Mouse (Mus musculus) cerebellum, adult 11-12 months (tissue): ENCODE results near the gene Arid5a.

ENCODE experiments used
- DNase-seq: peaks from one replicate; pipeline ENCODE4 v3.0.0; 2022

The Arid5a gene

DNA sequence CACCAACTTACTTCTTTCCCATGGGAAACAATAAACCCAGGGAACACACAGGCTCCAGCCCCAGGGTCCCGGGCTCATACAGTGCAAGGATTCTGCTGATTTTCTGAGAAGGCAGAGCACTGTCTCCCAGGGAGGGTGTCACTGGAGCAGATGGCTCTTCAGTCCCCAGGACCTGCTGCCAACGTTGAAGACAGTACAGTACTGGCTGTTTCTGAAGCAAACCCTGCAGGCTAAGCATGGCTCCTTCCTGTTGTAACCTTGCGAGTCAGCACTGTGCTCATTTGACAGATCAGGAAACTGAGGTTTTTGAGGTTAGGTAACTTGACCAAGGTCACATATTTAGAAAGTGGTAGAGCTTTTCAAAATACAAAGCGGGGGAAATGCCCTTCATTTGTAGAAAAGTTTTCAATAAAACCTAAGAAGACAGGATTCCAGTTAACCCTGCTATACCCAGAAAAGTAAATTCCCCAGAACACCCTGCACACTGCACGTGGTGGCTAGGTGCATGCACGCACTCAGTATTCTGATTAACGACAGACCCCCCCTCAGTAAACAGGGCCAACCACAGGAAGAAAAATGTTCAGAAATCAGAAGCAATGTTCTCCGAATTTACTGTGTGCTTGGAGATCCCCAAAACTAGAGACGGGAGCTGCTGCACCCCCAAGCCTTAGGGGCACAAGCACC lies 10.9 kb upstream of the Arid5a start:
- DNase-seq: peak; percentile 83

DNA sequence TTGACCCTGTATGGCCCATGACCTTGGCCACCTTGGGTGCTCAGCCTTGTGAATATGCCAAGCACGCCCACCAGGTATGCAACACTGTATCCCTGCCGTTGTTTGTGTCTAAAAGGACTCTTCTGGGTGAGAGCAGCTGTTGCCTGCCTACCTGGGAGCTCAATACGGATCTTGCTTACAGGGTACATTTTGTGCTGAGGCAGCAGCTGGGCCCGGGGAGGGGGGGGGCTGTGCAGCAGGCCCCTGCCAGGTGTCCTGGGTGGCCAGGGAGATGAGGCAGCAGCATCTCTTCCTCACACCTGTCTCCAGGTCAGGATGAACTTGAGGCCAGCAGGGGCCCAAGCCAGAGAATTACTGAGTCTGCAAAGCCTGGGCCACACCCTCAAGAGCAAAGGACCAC lies 9.4 kb upstream of the Arid5a start:
- peak; percentile 41 for DNase-seq

DNA sequence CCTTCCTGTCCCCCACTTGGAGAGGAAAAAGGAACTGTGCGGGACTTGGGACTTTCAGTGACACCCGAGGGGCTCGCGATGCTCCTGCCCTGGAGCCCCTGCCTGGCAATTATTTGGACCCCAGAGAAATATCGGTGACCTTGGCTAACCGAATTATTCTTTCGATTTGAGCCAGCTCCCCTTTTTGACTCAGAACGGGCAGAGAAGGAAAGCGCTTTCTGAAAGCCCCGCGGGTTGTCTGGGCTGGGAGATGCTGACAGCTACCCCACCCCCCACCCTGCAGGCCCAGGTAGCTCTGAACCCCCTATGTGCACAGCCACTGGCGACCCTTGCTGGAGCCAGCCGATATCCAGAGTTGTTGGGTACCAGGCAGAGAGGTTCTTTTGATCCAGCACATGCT lies 8.4 kb upstream of the Arid5a start:
- DNase-seq: no peak

DNA sequence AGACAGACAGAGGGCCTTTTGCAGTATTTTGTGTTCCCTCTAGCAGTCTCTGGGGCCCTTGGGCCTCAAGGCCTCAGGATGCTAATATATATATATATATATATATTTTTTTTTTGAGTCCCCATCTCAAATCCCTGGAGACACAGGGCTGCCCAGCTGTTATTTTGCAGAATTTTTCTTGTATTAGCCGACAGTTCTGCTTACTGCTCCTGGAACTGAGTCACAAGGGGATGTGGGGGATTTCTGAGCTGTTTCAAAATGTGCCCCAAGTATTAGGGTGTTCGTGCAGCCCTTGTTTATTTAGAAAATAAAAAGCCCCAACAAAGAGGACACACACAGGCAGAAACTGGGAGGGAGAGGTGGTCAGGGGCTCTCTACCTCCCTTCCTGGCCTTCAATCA lies 7.9 kb upstream of the Arid5a start:
- DNase-seq: no peak

DNA sequence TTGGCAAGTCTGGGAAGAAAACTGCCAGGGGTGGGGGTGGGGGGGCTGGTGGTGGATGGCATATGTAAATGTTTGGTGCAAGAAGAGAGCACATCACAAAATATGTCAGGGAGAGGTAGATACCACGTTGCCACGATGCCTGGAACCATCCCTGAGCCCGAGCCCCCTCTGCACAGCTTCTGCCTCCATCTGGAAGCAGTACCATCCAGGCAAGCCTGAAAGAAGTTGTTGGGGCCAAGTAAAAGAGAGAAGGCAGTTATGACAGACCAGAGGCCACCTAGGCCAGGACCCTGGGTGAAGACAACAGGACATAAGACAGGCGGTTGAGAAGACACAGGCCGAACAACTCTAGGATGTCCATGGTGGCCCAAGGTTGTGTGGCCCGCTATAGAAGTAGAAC lies 7.0 kb upstream of the Arid5a start:
- no peak for DNase-seq

DNA sequence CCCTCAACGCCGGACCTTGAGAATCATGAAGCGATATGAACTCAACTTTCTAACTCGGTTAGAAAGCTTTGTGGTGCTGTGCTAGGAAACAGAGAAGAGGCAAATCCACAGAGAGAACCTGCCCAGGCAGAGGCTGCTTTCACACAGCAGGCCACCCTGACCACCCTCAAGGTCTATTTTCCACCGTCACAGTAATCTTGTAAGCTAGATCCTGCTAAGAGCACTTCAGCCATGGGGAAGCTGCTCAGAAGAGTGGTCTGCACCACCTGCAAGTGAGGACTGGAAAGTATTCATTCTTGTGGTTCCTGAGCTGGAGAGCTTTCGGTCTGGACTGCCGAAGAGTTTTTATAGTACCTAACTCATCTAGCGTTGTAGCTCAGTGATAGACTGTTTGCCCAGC lies 5.3 kb upstream of the Arid5a start:
- DNase-seq: no peak

DNA sequence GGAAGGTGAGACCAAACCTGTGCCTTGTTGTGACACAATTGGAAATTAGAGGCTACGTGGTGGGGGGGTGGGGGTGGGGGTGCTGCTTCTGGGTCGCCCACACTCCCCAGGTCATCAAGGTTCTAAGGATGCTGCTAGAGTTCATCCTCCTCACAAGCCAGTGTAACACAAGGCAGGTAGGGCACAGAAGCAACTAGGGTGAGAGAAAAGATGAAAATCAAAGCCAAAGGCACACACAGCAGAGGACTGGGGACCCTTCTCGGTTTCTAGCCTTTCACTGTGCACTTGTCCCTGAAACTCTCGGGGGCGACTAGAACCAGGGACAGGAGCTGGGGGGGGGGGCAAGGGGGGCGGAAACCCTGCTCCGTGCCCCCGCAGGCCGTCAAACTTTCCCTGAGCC lies 4.6 kb upstream of the Arid5a start:
- DNase-seq: no peak

DNA sequence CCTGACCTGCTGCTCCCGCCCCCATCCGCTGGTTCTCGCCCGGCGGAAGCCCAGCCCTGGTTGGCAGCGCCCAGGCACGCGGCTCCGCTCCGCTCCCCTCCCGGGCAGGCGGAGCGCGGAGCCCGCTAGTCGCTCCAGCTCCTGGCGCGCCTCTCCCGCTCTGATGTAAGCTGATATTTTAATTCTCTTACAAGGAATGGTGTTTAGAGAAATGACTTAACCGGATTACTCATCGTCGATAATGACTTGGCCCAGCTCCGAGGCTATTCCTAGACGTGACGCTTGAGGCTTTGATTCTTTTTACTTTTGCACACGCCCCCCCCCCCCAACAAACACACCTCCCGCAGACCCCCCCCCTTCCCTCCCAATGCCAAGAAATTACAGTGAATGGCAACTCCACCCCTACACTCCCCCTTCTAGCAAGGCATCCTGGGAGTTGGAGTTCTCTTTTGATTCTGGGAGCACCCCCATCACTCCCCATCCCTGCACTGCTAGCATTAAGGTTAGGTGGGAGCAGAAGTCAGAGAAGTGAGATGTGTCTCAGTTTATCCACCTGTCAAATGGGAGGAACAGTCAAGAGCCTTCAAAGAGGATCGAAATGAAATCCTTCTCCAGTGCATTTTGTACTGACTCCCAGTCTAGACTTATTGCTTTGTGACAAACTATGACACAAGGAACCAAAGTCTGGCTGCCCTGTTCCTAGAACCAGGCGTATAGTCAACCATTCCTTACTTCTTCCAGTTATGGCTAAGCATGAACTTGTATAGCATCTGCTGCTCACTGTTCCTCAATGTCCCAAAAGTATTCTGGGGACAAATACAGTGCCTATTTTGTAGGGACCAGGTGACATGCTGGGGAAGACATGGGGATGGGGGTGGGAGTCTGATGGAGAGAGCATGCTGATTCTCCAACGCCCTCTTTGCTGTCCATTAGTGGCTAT lies 3.9 kb upstream of the Arid5a start:
- peak; percentile 74 for DNase-seq

DNA sequence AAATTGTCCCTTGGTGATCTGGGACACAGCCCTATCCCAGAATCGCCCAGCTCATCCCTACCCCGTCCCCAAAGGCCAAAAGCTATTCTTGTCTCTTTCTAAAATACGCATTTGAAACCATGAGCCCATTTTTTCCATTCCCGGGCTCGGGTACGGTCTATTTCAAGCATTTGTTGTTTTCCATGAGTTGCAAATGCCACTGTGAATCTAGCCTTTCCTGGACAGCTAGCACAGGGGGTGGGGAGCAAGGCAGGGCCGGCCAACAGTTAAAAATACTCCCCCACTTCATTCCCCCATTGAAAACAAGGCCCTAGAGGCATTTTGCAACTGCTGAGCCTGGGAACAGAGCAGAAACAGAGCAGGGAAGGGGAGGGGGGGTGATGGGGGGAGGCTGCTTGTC lies 2.8 kb upstream of the Arid5a start:
- no peak for DNase-seq

DNA sequence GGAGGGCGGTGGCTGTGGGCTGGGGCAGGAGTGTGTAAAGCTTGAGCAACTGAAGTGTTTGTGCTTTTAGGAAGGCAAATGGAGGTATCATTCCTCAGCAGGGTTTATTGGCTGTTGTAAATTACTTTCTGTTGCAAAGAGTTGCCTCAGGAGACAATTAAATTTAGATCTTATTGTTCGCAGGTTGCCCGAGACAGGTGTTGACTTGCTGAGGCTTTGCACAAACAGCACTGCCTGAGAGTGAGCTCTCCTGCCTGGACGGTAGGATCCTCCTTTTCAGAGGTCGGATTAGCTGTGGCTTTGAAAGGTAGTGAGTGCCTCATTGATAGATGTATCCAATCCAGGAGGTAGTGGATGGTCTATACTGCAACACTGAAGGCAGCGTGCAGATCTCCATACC lies 1.4 kb upstream of the Arid5a start:
- no peak for DNase-seq

DNA sequence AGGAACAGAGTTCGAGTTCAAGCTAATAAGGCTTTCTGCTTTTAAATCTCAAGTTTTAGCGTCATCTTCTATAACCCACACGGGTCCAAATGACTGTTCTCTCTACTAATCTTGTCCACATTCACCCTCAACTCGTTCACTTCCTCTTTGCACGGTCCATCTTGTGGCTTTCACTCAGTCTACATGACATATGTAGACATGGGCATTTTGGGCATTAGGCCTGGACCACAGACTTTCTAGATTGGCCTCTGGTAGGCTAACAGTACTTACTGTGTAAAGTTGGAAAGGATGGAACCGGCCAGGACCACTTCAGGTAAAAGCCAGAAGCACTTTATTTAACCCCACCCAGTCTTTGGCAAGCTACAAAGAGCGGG lies 425 bp upstream of the Arid5a start:
- DNase-seq: no peak

DNA sequence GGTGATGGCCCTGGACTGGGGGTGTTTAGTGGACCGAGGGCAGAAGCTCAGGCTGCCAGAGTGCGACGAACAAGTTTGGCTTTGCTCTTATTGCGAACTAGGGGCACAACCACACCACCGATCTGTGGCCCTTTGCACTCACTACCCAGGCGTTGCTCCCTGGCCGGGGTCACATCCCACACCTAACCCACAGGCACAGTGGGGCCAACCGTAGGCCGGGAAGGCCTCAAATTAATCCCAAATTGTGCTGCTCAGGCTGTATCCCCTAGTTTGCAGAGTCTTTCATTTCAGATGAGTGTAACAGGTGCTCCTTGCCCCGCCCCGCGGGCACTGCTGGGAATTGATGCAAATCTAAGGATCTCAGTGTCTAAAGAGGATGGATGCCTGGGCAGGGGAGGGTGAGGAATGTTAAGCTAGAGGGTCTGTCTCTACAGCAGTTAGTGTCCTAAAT lies 943 bp downstream of the Arid5a start:
- peak; percentile 56 for DNase-seq

DNA sequence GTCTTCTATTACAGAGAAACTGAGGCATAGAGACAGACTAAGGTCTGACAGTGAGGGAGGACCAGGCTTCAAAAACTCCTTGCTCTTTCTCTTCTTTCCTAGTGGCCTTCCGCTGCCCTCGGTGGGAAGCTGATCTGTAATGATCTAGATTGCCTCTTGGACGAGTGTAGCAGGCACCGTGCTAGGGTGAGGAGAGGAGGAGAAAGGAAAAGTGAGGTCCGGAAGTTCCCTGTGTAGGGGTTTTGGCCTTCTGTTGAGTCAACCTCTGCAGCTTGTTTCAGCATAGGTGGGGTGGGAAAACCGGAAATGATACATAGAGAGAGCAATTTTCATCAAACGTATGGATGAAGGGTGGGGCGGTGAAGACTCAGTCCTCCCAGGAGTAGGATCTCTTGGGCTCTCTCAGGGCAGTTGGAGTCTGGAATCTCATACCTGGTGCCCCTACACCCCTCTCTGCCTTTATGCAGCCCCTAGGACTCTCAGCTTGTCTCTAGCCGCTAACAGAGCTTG lies 1.5 kb downstream of the Arid5a start:
- no peak for DNase-seq

DNA sequence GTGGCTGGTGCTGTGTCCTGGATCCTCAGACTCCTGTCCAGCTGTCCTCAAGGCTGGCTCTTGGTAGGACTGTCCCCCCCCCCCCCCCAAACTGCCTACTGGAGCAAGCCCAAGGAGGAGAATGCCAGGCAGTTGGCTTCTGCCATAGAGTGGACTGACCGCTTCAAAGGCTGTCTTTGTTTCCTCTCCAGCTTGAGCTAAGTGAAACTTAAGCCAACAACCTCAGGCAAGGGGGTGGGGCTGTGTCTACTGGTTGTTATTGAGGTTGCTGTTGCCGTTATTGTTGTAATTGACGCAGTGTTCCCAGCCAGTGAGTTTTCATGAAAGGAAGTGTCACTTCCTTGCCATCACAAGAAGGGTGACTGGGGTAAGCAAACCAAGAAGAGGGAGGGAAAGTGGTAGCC lies 2.0 kb downstream of the Arid5a start:
- DNase-seq: peak; percentile 61

DNA sequence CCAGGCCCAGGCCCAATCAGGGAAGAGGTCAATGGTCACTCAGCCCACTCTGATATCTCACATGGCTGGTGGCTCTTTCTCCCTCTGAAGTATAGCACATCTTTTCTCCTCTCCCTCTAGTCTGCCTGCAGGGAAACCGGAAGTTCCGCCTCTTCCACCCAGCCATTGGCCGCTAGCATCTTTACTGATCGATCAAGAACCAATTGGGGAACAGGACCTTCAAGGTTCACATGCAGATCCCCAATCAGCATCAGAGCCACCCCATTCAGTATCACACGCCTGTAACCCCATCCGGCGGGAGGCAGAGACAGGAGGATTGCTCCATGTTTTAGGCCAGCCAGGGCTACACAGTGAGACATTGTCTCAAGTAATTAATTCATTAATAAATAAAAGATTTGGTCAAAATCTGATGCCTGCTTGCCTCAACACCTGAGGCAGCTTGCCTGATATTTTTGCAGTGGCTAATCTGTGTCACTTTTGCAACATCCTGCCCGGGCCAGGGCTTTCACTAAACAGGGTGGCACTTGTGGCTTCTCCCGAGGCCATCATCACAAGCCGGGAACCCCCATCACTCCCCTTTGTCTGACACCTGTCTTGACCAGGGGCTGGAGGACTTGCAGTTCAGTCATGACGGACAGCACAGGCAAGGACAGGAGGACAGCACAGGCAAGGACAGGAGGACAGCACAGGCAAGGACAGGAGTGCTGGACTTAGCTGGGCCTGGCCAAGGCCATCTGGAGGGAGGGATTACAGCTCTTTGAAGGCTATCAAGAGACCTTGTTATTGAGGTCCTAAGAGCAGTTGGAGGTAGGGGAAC lies 7.6 kb downstream of the Arid5a start:
- DNase-seq: no peak

DNA sequence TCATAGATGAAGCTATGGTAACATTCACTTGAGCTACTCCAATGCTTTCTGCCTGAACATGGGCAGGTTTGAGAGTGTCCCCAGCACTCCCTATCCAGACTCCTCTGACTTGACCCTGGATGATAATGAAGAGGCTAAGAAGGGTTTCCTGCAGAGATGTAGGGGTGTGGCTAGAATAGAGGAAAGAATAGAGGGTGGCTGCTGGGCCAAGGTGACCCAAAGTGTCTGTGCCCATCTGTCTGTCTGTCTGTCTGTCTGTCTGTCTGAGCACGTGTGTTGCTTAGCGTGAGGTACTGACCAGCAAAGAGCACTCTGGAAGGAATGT lies 8.2 kb downstream of the Arid5a start:
- no peak for DNase-seq

DNA sequence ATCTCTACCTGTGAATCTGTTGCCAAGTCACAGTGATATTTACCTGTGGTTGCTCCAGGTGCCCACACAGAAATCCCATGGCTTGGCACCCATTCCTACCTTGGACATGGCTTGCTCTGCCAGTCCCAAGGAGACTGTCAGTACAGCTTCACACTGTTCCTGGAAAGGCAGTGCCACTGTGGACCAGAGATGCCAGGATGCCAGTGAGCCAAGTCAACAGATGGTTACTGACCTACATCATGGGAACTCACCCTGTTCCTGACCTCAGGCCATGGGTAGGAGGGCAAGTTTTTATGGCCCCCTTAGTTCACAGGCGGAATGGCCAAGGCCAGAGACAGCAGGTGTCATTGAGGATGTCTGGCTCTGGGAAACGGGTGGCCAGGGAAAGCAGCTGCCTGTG lies 13.6 kb downstream of the Arid5a start:
- DNase-seq: peak; percentile 68

DNA sequence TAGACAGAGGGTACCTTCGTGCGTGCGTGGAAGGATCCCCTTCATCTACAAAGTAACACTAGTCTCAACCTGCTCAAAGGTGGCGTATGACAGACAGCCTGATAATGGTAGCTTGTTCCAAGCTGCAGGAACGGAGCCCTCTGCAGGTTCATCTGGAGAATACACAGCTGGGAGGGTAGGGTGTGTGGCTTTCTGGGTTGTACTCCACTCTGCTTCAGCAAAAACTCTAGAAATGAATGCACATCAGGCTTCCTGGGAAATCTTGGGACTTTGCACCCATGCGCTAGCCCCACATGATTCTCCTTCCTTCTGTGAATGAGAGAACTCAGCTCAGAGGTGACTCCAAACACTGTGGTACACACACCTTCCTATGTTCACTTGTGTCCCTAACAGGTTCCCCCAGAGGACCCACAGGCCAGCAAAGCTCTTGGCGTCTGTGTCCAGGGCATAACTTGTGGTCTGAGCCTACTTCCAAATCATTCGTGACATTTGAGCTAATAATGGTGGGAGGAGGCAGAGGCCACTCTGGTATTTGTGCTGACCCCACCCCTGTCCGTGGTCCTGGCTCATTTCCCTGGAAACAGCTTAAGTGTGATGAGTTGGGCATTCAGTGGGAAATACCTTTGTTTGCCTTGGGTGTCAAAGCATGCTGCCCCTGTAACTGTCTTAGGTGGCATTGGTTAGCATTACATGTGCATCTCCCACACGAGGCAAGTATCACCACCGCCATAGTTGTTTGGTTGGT lies 14.5 kb downstream of the Arid5a start:
- DNase-seq: no peak

DNA sequence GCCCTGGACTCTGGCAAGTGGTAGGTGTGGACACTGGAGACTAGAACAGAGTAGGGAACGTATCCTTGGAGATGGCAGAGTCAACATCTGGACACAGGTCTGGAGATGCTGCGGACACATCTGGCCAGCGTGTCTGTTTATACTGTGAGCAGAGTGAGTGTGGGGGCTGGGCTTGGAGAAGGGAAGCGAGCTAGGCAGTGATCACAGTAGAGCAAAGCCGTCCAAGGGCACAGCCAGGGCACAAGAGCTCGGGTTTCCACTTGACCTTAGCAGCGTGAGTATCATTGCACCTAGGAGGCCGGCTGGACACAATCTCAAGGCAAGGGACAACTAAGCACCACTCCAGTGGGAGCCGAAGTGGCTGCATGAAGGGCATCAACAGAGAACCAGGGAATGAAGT lies 15.5 kb downstream of the Arid5a start:
- DNase-seq: no peak

DNA sequence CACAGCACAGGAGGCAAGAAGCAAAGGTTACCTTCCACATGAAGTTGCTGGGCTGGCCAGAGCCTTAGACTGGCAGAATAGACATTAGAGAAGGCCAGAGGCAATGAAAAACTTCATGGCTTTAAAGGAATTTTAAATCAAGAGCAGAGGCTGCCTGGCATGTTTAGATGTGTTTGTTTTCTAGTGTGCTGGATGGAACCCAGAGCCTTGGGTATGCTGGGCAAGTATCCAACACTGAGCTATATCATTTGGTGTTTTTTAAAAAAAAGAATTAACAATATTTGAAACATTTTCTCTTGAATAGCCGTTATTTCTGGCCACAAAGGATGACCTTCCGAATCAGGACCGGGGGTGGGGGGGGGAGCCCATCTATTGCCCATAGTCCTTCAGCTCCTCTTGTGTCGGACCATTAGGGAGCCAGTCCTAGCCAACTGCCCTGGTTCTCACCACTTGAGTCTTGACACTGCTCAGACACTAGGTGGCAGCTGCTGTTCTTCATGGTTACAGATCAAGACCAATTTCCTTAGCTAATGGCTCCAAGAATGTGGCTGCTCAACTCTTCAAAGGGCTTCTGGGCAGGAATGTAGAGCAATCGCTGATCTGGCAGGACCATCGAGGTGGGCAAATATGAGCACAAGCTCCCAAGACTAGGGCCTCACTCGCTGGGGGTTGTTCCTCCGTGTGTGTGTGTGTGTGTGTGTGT lies 16.4 kb downstream of the Arid5a start:
- DNase-seq: peak; percentile 52

DNA sequence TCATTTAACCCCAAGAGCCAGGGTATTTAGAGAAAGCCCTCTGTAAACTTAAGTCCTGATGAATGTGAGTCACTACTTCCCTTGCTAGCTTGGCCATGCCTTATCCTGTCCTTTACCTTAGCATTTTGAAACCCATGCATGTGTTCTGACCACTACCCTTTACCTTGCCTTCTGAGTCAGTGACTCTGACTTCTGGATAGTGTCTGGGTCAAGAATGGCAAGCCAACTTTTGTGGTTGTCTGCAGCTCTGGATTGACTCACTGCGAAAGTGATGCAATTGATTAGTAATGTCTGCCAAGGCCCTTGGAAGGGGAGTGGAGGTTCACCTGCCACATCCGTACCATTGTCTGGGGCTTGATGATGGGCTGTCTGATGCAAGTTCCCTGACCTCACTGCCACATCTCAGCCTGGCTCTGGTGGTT lies 18.4 kb downstream of the Arid5a start:
- no peak for DNase-seq

DNA sequence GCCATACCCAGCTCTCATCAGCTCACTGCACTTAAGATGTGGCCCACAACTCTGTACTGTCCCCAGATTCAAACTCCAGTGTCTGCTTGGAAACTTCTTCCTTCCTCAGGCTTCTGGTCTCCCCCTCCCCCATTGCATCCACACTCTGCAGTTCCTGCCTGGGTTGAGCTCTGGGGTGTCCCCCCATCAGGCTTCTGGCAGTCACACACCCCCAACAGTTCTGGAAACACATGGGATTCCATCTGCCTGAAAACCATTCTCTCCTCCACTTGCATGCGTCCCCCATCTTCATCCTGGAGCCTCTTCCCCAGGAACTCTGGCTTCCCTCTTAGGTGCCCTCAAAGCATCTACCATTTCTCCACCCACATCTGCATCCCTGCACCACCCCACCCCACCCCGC lies 19.3 kb downstream of the Arid5a start:
- no peak for DNase-seq
